Mouse (Mus musculus) cerebellum, adult 8-10 months (tissue): ENCODE data around the gene Ifih1.

Experiments used
- DNase-seq: peaks from one replicate; pipeline ENCODE4 v3.0.0; 2022

Gene Ifih1

DNA sequence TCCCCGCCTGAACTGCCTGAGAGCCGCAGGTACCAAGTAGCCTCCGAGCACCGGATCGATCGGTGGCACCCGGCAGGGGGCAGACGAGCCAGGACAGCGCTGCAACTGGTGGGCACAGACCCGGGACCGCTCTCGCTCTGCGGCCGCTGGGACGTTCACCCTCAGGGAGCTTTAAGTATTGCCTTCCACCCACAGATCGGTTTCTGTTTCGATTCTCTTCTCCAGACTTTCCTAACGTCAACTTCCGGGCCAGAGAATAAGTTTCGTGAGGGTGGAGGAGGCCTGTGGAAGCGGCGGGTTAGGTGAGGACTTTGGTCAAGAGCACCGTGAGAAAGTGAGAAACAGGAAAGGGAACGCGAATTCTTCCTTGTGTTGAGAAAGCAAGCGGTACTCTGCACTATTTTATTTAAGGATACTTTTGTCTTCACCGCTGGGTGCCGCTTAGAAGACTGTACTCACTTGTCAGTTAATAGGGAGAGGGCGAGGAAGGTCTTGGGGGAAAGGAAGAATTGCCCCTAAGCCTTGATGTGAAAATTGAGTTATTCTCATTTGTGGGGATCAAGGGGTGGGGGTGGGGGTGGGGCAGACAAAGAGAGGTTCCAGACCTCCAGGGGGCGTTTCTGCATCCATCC is at the start of gene Ifih1:
Ifih1 (minus strand) TSS at position 242 of the 632 bp plus-strand sequence.
- DNase-seq = no peak

GRCm38 (mm10) chr2:62685934-62686333 is 39.9 kb upstream of the Ifih1 start:
- no peak for DNase-seq

- DNase-seq = no peak
Measured at GRCm38 (mm10) chr2:62684989-62685595, 39.0 kb upstream of the Ifih1 start.

DNA sequence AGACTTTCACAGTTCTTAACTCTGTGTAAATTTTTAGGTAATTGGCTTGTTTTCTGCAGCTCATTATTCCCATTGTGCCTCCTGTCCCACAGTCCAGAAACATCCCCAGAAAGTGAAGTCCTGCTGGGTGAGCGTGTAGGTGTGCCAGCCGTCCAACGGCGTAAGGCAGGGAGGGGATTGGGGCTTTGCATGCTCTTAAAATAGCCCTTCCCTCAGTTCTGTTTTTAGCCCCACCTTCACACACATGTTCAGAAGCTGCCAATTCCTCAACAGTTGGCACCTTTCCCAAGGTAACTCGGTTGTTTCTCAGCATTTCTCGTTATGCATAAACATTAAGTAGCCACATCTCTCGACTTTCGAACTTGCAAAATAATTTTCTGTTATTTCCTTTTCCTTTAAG is 35.6 kb upstream of the Ifih1 start:
- DNase-seq = no peak

GRCm38 (mm10) chr2:62672788-62673187 is 26.7 kb upstream of the Ifih1 start:
- DNase-seq = no peak

GRCm38 (mm10) chr2:62670767-62671166 is 24.7 kb upstream of the Ifih1 start:
- no peak for DNase-seq

DNA sequence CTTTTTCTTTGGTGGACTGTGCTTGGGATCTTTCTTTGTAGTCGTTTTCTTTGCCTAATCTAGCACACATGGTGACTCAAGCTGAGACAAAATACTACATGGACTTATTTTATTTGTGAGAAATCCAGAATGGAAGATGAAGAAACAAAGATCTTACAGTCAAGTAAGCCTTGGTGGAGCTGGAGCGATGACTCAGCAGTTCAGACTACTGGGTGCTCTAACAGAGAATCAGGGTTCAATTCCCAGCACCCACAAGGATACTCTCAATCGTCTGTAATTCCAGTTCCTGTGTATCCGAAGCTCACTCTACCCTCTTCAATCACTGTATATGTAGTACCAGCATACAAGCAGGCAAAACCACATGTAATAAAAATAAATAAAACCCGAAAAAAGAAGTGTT is 24.2 kb upstream of the Ifih1 start:
- no peak for DNase-seq

DNA sequence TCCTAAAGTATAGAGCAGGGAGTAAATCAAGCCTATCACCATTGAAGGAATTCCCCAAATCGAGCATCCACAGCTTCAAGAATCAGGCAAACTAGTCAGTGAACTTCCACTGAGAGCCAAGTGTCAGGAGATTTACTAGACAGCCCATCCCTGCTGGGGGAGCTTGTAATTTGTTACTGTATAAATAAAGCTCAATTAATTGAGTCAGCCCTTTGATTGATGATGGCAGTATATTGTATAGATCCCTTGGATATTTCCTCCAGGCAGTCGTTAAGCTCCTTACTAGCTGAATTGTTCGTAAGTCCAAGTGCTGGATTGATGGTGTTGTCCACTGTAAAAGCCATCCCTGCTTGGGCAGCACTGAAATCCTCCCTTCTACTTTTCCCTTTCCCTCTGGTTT is 23.8 kb upstream of the Ifih1 start:
- DNase-seq = no peak

GRCm38 (mm10) chr2:62665536-62665935 is 19.5 kb upstream of the Ifih1 start:
- no peak for DNase-seq

- DNase-seq = no peak
Measured at GRCm38 (mm10) chr2:62664839-62665238, 18.8 kb upstream of the Ifih1 start.

DNA sequence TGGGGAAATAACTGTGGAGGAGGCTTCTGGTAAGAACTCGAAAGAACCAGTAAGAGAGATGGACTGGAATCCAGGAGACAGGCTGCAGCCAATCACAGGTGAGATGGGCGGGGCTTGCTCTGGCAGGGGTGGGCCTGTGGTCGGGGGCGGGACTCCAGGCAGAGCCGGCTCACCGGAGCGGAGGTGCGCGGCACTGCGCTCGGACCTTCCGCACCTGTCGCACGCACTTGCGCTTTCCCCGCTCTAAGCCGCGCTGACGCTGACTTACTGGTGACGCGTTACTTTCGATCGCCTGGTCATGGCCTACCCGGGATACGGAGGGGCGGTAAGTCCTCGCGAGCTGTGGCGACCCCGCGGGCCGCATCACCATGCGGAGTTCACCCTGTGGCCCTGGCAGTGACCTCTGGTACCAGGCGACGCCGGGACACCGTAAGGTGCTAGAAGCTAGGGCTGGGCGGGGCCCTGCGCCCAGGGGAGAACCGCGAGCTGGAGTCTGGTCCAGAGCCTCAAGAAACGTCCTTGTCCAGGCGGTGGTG is 18.1 kb upstream of the Ifih1 start, which contains the start of gene Gca:
Gca (plus strand) TSS at position 151 of the 536 bp plus-strand sequence.
- DNase-seq = peak; percentile 52

DNA sequence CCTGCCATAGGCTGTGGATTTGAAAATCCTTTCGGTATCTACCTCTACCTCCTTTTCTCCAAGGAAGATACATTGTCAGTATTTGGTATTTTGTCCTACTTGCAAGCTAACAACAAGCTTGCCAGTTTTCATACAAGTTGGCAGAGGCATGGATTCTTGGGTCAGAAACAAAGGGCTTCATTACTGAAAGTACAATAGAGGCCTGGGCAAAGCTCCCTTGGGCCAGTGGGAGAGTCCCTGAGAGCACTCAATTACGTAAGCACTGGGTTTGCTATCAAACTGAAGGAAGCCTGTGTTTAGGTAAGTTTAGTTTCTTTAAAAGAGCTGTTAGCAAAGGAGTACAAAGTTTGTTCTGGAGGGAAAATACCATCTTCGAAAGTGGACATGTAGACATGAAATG is 16.5 kb upstream of the Ifih1 start:
- DNase-seq = no peak

DNA sequence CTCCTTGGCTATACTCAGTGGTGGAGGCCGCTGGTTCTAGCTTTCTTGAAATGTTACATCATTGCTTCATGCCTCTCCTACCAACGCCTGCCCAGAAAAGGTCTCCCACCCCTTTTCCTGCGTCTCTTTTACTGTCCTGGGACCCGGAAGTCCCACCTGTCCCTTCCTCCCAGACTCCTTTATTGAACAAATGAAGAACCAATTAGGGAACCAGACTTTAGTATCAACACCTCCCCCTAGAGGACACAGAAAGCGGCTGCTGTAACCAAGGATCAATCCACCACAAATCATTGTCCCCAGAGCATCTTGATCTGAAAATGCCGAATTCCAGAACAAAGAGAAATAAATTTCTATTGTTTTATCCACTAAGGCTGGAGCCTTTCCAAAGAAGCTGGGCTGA is 14.5 kb upstream of the Ifih1 start:
- no peak for DNase-seq

DNA sequence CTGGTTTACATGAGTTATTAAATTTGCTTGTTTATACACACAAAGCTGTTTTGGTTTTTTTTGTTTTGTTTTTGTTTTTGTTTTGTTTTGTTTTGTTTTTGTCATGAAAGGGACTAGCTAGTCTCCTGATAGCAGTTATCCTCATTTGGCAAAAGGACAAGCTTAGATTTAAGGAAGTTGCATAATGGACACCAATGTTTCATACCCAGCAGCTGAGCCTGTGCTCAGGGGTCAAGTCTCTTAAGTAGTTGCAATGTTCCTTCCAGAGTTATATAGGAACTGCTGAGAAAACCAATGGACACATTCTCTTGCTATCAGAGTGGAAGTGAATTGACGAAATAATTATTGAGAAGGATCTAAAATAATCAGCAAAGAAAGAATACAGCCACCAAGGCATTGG is 10.0 kb upstream of the Ifih1 start:
- no peak for DNase-seq

- DNase-seq = peak; percentile 25
Measured at GRCm38 (mm10) chr2:62654519-62655338, 8.7 kb upstream of the Ifih1 start.

DNA sequence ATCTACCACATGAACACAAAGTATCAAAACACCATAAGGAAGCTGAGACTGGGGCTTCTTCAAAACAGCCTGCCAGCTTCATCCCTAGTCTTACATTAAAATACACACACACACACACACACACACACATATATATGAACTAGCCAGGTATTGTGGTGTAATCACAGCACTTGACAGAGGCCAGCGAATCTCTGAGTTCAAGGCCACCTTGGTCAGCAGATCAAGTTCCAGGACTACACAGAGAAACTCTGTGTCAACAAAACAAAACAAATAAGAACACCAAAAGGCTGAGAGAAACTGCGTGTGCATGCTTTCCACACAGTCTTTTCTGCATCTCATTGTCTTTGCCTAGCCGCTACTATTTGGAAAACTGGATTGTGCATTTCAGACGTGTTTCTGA is 6.4 kb upstream of the Ifih1 start:
- no peak for DNase-seq

GRCm38 (mm10) chr2:62651890-62652289 is 5.8 kb upstream of the Ifih1 start:
- no peak for DNase-seq

- no peak for DNase-seq
Measured at GRCm38 (mm10) chr2:62646671-62647289, 725 bp upstream of the Ifih1 start.

DNA sequence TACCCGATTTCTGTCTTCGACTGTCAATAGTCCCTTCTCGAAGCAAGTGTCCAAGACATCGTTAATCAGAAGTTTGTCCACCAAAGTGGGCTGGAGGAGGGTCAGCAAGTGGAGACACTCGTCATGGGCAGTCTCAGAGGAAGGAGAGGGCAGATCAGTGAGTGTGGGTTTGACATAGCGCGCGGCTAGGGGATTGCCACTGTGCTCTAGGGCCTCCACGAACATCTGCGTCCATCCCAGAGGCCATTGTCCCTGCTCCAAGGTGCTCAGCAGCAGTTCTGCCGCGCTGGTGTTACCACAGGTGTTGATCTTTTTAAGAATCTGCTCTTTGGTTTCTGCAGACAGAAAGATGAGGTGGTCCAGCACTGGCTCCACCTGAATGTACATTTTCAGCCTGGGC is 580 bp downstream of the Ifih1 start:
- DNase-seq = no peak

GRCm38 (mm10) chr2:62644891-62645290 is 1.2 kb downstream of the Ifih1 start:
- no peak for DNase-seq

DNA sequence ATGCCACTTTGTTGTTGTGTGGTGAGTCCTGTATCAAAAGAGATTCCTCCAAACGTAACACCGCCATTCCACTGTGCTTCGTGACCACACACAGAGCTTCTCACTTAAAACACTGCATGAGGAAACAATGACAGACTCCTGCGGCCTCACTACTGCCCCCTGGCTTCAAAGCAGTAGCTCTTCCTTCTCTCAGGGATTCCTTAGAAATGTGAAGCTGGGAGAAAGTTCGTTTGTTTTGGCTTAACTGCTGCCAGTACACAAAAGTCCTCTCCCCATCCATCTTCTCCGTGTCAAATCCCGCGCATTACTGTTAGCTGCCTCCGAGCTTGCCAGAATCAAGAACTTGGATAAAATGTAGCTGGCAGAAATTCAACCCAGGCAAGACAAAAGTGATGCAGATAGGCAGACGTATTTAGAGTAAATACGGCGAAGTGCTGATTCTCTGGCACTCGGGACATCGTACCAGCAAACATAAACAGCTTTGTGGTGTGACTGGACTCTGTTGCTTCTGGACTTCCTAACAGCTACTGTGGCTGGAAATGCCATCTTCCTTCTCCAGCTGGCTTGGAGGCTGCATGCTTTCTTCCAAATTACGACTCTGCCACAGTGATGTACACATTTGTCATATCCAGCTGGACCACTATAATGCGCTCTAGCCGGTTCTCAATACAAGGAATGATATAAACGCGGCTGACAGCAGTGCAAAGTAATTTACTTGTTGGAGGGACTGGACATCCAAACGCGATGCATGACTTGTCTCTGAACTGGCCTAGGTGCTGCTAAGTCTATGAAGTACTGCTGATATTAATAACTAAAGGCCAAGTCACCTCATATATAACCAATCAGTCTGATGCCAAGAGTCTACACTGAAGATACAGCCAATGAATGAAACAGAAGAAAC is 2.4 kb downstream of the Ifih1 start:
- no peak for DNase-seq

GRCm38 (mm10) chr2:62639869-62640268 is 6.2 kb downstream of the Ifih1 start:
- DNase-seq = no peak
